Mouse (Mus musculus): ENCODE data around the gene Prkar1b. TPM values are rescaled to one million over a fixed set of nuclear protein-coding genes. Genes with fewer than 3 reads are reported as not detected.

Gene Prkar1b
- polyA plus RNA-seq (2012; rRNA removed) = 18.8 and 19.5 TPM in 2 replicates

GRCm38 (mm10) chr5:139149681-139150602 lies at the start of gene Prkar1b, which contains the start of gene Dnaaf5:
TSS of gene Prkar1b (minus strand) at chr5:139150001.
TSS of gene Dnaaf5 (plus strand) at chr5:139150223.
- peaks cover 3% of the 10 kb centered on the region; the same call in 1 of the 2 replicates for H3K4me1 ChIP-seq (ENCODE audit: control insufficient read depth, insufficient read depth, low read length)
- TF ChIP-seq CTCF (IDR thresholded peaks at IDR 0.05; ENCODE audit: insufficient read depth, low read length) (no peak), POLR2A (IDR thresholded peaks at IDR 0.05; ENCODE audit: borderline replicate concordance, extremely low read depth, low read depth, low read length) (no peak; the same call in 1 of the 2 replicates)
- peak; percentile 93 for DNase-seq
- H3K4me3 ChIP-seq (replicated peaks; ENCODE audit: extremely low read depth, low read depth, low read length) = peak within 1 kb of the TSS; percentile 68
- WGBS = under 1% methylated on average over 87 of the region's 87 CpGs

GRCm38 (mm10) chr5:139199636-139199994 lies 49.8 kb upstream of the Prkar1b start:
- 22% methylated on average over 2 of the region's 2 CpGs for WGBS
- no peak for DNase-seq
- peak overlapping the region; percentile 65 for H3K4me3 ChIP-seq (replicated peaks; ENCODE audit: extremely low read depth, low read depth, low read length)
- H3K4me1 ChIP-seq (ENCODE audit: control insufficient read depth, insufficient read depth, low read length) = peaks cover 15% of the 10 kb centered on the region
- TF ChIP-seq POLR2A (IDR thresholded peaks at IDR 0.05; ENCODE audit: borderline replicate concordance, extremely low read depth, low read depth, low read length) = no peak
- TF ChIP-seq CTCF (IDR thresholded peaks at IDR 0.05; ENCODE audit: insufficient read depth, low read length) = no peak

- WGBS = 41% methylated on average over 3 of the region's 3 CpGs
- TF ChIP-seq POLR2A (IDR thresholded peaks at IDR 0.05; ENCODE audit: borderline replicate concordance, extremely low read depth, low read depth, low read length) (no peak), CTCF (IDR thresholded peaks at IDR 0.05; ENCODE audit: insufficient read depth, low read length) (no peak)
- Histone ChIP-seq H3K4me1 (ENCODE audit: control insufficient read depth, insufficient read depth, low read length) (peaks cover 15% of the 10 kb centered on the region), H3K4me3 (replicated peaks; ENCODE audit: extremely low read depth, low read depth, low read length) (no peak overlapping the region)
- DNase-seq = no peak
Observed at GRCm38 (mm10) chr5:139198779-139199178, 49.0 kb upstream of the Prkar1b start.

GRCm38 (mm10) chr5:139190958-139191357 lies 41.2 kb upstream of the Prkar1b start:
- WGBS = 65% methylated on average over 5 of the region's 5 CpGs
- no peaks in the 10 kb centered on the region for H3K4me1 ChIP-seq (ENCODE audit: control insufficient read depth, insufficient read depth, low read length)
- no peak for DNase-seq
- TF ChIP-seq POLR2A (IDR thresholded peaks at IDR 0.05; ENCODE audit: borderline replicate concordance, extremely low read depth, low read depth, low read length) = no peak
- no peak overlapping the region for H3K4me3 ChIP-seq (replicated peaks; ENCODE audit: extremely low read depth, low read depth, low read length)

DNA sequence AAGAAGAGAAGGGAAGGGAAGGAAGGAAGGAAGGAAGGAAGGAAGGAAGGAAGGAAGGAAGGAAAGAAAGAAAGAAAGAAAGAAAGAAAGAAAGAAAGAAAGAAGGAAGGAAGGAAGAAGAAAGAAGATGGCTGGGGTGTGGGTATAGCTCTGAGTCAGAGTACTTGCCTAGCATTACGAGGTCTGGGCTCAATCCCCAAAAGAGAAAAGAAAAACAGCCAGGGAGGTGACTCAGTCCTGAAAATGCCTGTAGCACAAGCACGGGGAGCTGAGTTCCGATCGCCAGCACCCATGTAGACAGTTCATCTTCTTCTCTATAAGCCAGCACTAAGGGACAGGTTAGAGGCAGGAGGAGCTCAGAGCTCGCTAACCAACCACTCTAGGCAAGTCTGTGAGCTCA lies 39.9 kb upstream of the Prkar1b start:
- no peaks in the 10 kb centered on the region for H3K4me1 ChIP-seq (ENCODE audit: control insufficient read depth, insufficient read depth, low read length)
- WGBS = 87% methylated on average over 5 of the region's 5 CpGs
- TF ChIP-seq CTCF (IDR thresholded peaks at IDR 0.05; ENCODE audit: insufficient read depth, low read length) = no peak
- no peak for TF ChIP-seq POLR2A (IDR thresholded peaks at IDR 0.05; ENCODE audit: borderline replicate concordance, extremely low read depth, low read depth, low read length)
- no peak for DNase-seq
- H3K4me3 ChIP-seq (replicated peaks; ENCODE audit: extremely low read depth, low read depth, low read length) = no peak overlapping the region

GRCm38 (mm10) chr5:139184897-139185296 lies 35.1 kb upstream of the Prkar1b start:
- no peak for TF ChIP-seq CTCF (IDR thresholded peaks at IDR 0.05; ENCODE audit: insufficient read depth, low read length)
- TF ChIP-seq POLR2A (IDR thresholded peaks at IDR 0.05; ENCODE audit: borderline replicate concordance, extremely low read depth, low read depth, low read length) = no peak
- H3K4me1 ChIP-seq (ENCODE audit: control insufficient read depth, insufficient read depth, low read length) = no peaks in the 10 kb centered on the region
- DNase-seq = no peak
- no peak overlapping the region for H3K4me3 ChIP-seq (replicated peaks; ENCODE audit: extremely low read depth, low read depth, low read length)
- 81% methylated on average over 4 of the region's 4 CpGs for WGBS

DNA sequence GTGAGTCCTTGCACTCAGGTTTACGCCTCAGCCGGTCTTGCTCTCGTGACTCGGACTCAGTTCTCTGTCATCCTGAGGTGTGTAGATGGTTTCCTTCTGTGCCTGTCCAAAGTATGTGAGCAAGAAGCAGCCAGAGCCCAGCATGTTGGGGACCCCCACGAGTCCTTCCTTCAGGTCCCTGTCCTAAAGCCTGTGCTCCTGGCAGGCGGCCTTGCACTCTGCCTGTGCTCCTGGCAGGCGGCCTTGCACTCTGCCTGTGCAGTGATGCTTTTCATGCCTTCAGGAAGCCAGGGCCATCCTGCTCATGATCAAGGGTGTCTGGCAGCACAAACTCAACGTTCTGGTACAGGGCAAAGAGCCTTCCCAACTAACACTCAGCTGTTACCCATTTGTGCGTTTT lies 33.8 kb upstream of the Prkar1b start:
- DNase-seq = no peak
- TF ChIP-seq POLR2A (IDR thresholded peaks at IDR 0.05; ENCODE audit: borderline replicate concordance, extremely low read depth, low read depth, low read length) (no peak), CTCF (IDR thresholded peaks at IDR 0.05; ENCODE audit: insufficient read depth, low read length) (no peak)
- Histone ChIP-seq H3K4me3 (replicated peaks; ENCODE audit: extremely low read depth, low read depth, low read length) (no peak overlapping the region), H3K4me1 (ENCODE audit: control insufficient read depth, insufficient read depth, low read length) (no peaks in the 10 kb centered on the region)
- 93% methylated on average over 9 of the region's 9 CpGs for WGBS

DNA sequence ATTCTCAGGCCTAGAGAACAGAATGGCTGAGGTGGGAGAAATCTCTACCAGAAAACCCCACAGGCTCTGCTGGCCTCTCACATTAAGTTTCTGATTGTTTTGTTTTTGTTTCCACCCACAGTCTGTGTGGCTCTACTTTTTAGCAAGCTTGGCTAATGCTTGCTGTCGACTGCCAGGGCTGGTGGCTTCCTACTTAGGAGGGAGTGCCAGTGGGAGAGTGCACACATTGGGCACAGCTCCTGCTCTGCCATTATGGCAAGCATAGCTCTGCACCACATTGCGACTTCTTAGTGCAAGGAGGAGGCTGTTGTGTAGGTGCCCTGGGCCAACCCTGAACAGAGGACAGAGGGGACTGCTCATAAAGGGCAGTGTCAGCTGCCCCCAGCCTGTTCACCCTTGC lies 33.3 kb upstream of the Prkar1b start:
- Histone ChIP-seq H3K4me3 (replicated peaks; ENCODE audit: extremely low read depth, low read depth, low read length) (no peak overlapping the region), H3K4me1 (ENCODE audit: control insufficient read depth, insufficient read depth, low read length) (no peaks in the 10 kb centered on the region)
- TF ChIP-seq CTCF (IDR thresholded peaks at IDR 0.05; ENCODE audit: insufficient read depth, low read length) (no peak), POLR2A (IDR thresholded peaks at IDR 0.05; ENCODE audit: borderline replicate concordance, extremely low read depth, low read depth, low read length) (no peak)
- 83% methylated on average over 2 of the region's 2 CpGs for WGBS
- DNase-seq = no peak

DNA sequence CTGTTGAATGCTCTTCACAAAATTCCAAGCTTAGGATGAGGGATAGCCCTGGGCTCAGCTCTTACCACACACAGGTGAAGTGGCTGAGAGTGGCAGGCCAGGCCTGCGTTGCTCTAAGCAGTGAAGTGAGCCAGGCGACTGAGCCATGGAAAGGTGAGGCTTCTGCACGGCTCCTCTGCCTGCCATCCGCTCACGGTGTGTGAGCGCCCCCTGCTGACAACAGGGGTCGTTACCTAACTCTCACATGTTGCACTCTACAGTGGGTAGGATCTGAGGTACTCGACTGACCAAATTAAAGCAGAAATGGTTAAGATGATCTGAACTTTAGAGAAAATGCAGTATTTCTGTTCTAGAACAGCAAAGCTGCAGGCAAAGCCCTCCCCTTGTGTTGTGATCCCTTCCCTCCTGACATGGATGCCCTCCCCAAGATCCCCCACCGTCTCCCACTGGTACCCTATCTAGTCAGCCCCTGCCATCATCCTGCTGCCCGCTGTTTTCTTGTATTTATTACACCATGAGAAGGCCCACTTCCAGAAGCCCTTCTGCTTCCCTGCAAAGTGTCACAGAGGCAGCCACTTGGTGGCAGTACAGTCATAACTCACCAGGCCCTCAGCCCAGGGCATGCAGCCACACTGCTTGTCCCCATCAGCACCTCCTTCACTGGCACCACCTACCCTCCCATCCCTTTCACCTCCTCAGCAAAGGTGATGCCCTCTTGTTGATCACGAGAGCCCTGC lies 29.3 kb upstream of the Prkar1b start:
- 24% methylated on average over 11 of the region's 11 CpGs for WGBS
- TF ChIP-seq CTCF (IDR thresholded peaks at IDR 0.05; ENCODE audit: insufficient read depth, low read length) (peak; percentile 96), POLR2A (IDR thresholded peaks at IDR 0.05; ENCODE audit: borderline replicate concordance, extremely low read depth, low read depth, low read length) (no peak)
- Histone ChIP-seq H3K4me1 (ENCODE audit: control insufficient read depth, insufficient read depth, low read length) (peaks cover 9% of the 10 kb centered on the region), H3K4me3 (replicated peaks; ENCODE audit: extremely low read depth, low read depth, low read length) (no peak overlapping the region)
- DNase-seq = peak; percentile 76
